Mouse (Mus musculus) hindbrain, embryonic 14.5 days (tissue): ENCODE measurements around the gene Cbfa2t2. TPM values are rescaled to one million over a fixed set of nuclear protein-coding genes. Genes with fewer than 3 reads are reported as not detected.
"Not testable (repeated sequence)": the region's sequence is repeated elsewhere in the genome, so short reads cannot be mapped to it uniquely, and the experiment has no call there.

ENCODE experiments used
- ATAC-seq: fragments of 200-750 bp; cut with Nextera tagmentation; 2 replicates; pipeline ENCODE4 v1.8.0; 2017; ENCODE audit warnings: moderate number of reproducible peaks, mild to moderate bottlenecking, moderate TSS enrichment, moderate library complexity; ENCODE audit not compliant: low FRiP score
- DNase-seq: peaks from one replicate; pipeline ENCODE4 v3.0.0-alpha.2; 2015; ENCODE audit warnings: low spot score
- H3K27ac ChIP-seq: fragments of 300-500 bp; sonication (generic); 2 replicates; pipeline ENCODE4 v1.5.1; 2014; ENCODE audit warnings: mild to moderate bottlenecking, moderate library complexity
- H3K27me3 ChIP-seq: fragments of 300-500 bp; sonication (generic); 2 replicates; pipeline ENCODE4 v1.6.1; 2014; ENCODE audit warnings: mild to moderate bottlenecking, low read length, mixed read lengths; ENCODE audit not compliant: control insufficient read depth, insufficient read depth
- H3K36me3 ChIP-seq: fragments of 300-500 bp; sonication (generic); replicated peaks from 2 replicates; pipeline ENCODE4 v1.6.1; 2014; ENCODE audit not compliant: control insufficient read depth, insufficient read depth
- H3K4me1 ChIP-seq: fragments of 300-500 bp; sonication (generic); replicated peaks from 2 replicates; pipeline ENCODE4 v1.6.1; 2014; ENCODE audit warnings: antibody characterized with exemption, low read length, mixed read lengths; ENCODE audit not compliant: control insufficient read depth, insufficient read depth
- H3K4me2 ChIP-seq: fragments of 300-500 bp; sonication (generic); replicated peaks from 2 replicates; pipeline ENCODE4 v1.6.1; 2014; ENCODE audit warnings: mild to moderate bottlenecking, moderate library complexity
- H3K4me3 ChIP-seq: fragments of 300-500 bp; sonication (generic); replicated peaks from 2 replicates; pipeline ENCODE4 v1.5.1; 2014; ENCODE audit warnings: mild to moderate bottlenecking, low read length
- H3K9ac ChIP-seq: fragments of 300-500 bp; sonication (generic); 2 replicates; pipeline ENCODE4 v1.6.1; 2014
- H3K9me3 ChIP-seq: fragments of 300-500 bp; sonication (generic); 2 replicates; pipeline ENCODE4 v1.6.1; 2016; ENCODE audit warnings: low read length; ENCODE audit not compliant: control insufficient read depth
- WGBS: fragments of 180-500 bp; shearing (Covaris S2); extraction: QIAGEN DNeasy Blood & Tissue Kit; methylation state at CpG from one replicate; pipeline ENCODE4 v1.1.7; 2014; 5-methylcytosine and 5-hydroxymethylcytosine counted together
- polyA plus RNA-seq: library from polyadenylated mRNA; unstranded; fragments of >200 nt; fragmentation: Nextera tagmentation; extraction: Ambion mirVana; gene quantifications from 2 replicates; pipeline ENCODE4 v1.2.1, GENCODE M21; 2014

The Cbfa2t2 gene
- polyA plus RNA-seq, 1 experiment from 2014 or later, result 48.0 TPM

GRCm38 (mm10) chr2:154477028-154477427 lies 40.7 kb downstream of the Cbfa2t2 start:
- no peak overlapping the region for H3K4me2 ChIP-seq
- DNase-seq (no peak), ATAC-seq (no peak)
- no peak overlapping the region; the same call in 1 of the 2 replicates for H3K27ac ChIP-seq
- no peaks in the 10 kb centered on the region for H3K36me3 ChIP-seq
- H3K4me1 ChIP-seq, result no peaks in the 10 kb centered on the region; the same call in 1 of the 2 replicates
- no peaks in the 10 kb centered on the region for H3K27me3 ChIP-seq
- H3K9me3 ChIP-seq, result no peaks in the 10 kb centered on the region
- H3K4me3 ChIP-seq, result no peak overlapping the region
- no peak overlapping the region for H3K9ac ChIP-seq
- 65% methylated on average over 3 of the region's 3 CpGs for WGBS

- no peak overlapping the region for H3K9ac ChIP-seq
- H3K36me3 ChIP-seq, result no peaks in the 10 kb centered on the region
- H3K27ac ChIP-seq, result no peak overlapping the region
- DNase-seq (no peak), ATAC-seq (no peak)
- H3K4me1 ChIP-seq, result no peaks in the 10 kb centered on the region
- no peaks in the 10 kb centered on the region for H3K27me3 ChIP-seq
- H3K4me2 ChIP-seq, result no peak overlapping the region
- H3K4me3 ChIP-seq, result no peak overlapping the region
- H3K9me3 ChIP-seq, result no peaks in the 10 kb centered on the region
These were observed 55.5 kb downstream of the Cbfa2t2 start for GRCm38 (mm10) chr2:154491788-154492187.

GRCm38 (mm10) chr2:154493559-154493958 lies 57.3 kb downstream of the Cbfa2t2 start:
- not testable (repeated sequence) for H3K27me3 ChIP-seq, H3K4me1 ChIP-seq, H3K4me3 ChIP-seq, H3K9ac ChIP-seq, DNase-seq, H3K4me2 ChIP-seq, ATAC-seq, H3K9me3 ChIP-seq, H3K27ac ChIP-seq, H3K36me3 ChIP-seq
- WGBS, result 52% methylated on average over 2 of the region's 2 CpGs

GRCm38 (mm10) chr2:154495021-154495420 lies 58.7 kb downstream of the Cbfa2t2 start:
- Histone ChIP-seq H3K4me3 (no peak overlapping the region), H3K4me1 (0 out of 2 replicates have a peak, but pooled peaks cover 6% of the 10 kb centered on the region), H3K9me3 (no peaks in the 10 kb centered on the region), H3K27ac (no peak overlapping the region), H3K4me2 (no peak overlapping the region), H3K27me3 (no peaks in the 10 kb centered on the region), H3K36me3 (no peaks in the 10 kb centered on the region), H3K9ac (no peak overlapping the region)
- no peak for DNase-seq
- ATAC-seq, result no peak
- WGBS, result 87% methylated on average over 4 of the region's 4 CpGs

GRCm38 (mm10) chr2:154498571-154498970 lies 62.3 kb downstream of the Cbfa2t2 start:
- Histone ChIP-seq H3K4me3 (no peak overlapping the region), H3K9ac (no peak overlapping the region), H3K4me1 (0 out of 2 replicates have a peak, but pooled peaks cover 6% of the 10 kb centered on the region), H3K9me3 (no peaks in the 10 kb centered on the region), H3K4me2 (no peak overlapping the region), H3K36me3 (peaks cover 13% of the 10 kb centered on the region; the same call in 1 of the 2 replicates), H3K27ac (no peak overlapping the region), H3K27me3 (no peaks in the 10 kb centered on the region)
- DNase-seq (no peak), ATAC-seq (no peak)
- 41% methylated on average over 5 of the region's 5 CpGs for WGBS

GRCm38 (mm10) chr2:154499717-154500247 lies 63.5 kb downstream of the Cbfa2t2 start:
- no peak overlapping the region for H3K27ac ChIP-seq
- H3K4me2 ChIP-seq, result no peak overlapping the region
- H3K36me3 ChIP-seq, result peaks cover 22% of the 10 kb centered on the region
- no peaks in the 10 kb centered on the region for H3K27me3 ChIP-seq
- ATAC-seq, result no peak
- no peak for DNase-seq
- no peaks in the 10 kb centered on the region for H3K9me3 ChIP-seq
- 96% methylated on average over 2 of the region's 2 CpGs for WGBS
- H3K4me3 ChIP-seq, result no peak overlapping the region
- H3K4me1 ChIP-seq, result 0 out of 2 replicates have a peak, but pooled peaks cover 6% of the 10 kb centered on the region
- H3K9ac ChIP-seq, result no peak overlapping the region

GRCm38 (mm10) chr2:154500758-154501157 lies 64.5 kb downstream of the Cbfa2t2 start:
- H3K27me3 ChIP-seq, result no peaks in the 10 kb centered on the region
- no peak for DNase-seq
- no peaks in the 10 kb centered on the region for H3K9me3 ChIP-seq
- H3K36me3 ChIP-seq, result peaks cover 32% of the 10 kb centered on the region
- H3K4me1 ChIP-seq, result 0 out of 2 replicates have a peak, but pooled peaks cover 6% of the 10 kb centered on the region
- ATAC-seq, result no peak
- 92% methylated on average over 3 of the region's 3 CpGs for WGBS
- H3K9ac ChIP-seq, result no peak overlapping the region
- H3K27ac ChIP-seq, result no peak overlapping the region
- no peak overlapping the region for H3K4me3 ChIP-seq
- no peak overlapping the region for H3K4me2 ChIP-seq

- H3K4me3 ChIP-seq, result no peak overlapping the region
- H3K9ac ChIP-seq, result no peak overlapping the region
- H3K36me3 ChIP-seq, result peaks cover 55% of the 10 kb centered on the region
- H3K4me2 ChIP-seq, result no peak overlapping the region
- no peaks in the 10 kb centered on the region for H3K27me3 ChIP-seq
- H3K4me1 ChIP-seq, result no peaks in the 10 kb centered on the region
- no peaks in the 10 kb centered on the region for H3K9me3 ChIP-seq
- DNase-seq, result no peak
- ATAC-seq, result no peak
- no peak overlapping the region for H3K27ac ChIP-seq
- WGBS, result 73% methylated on average over 2 of the region's 2 CpGs
These were observed 70.8 kb downstream of the Cbfa2t2 start for GRCm38 (mm10) chr2:154507076-154507475.

GRCm38 (mm10) chr2:154507566-154508283 lies 71.4 kb downstream of the Cbfa2t2 start:
- Histone ChIP-seq H3K4me1 (no peaks in the 10 kb centered on the region), H3K36me3 (peaks cover 61% of the 10 kb centered on the region), H3K4me2 (no peak overlapping the region), H3K27ac (no peak overlapping the region), H3K9ac (no peak overlapping the region), H3K4me3 (no peak overlapping the region), H3K27me3 (no peaks in the 10 kb centered on the region), H3K9me3 (no peaks in the 10 kb centered on the region)
- 79% methylated on average over 9 of the region's 9 CpGs for WGBS
- no peak for ATAC-seq
- DNase-seq, result no peak
